Mouse (Mus musculus) ovary, postnatal 10 days (tissue): Measurements from ENCODE around the gene AW146154.
A peak's percentile ranks its signal among the peaks of the same experiment; 100 is the strongest.
"Not testable (repeated sequence)": the region's sequence is repeated elsewhere in the genome, so short reads cannot be mapped to it uniquely, and the experiment has no call there.

Source experiments
- DNase-seq: peaks from one replicate; pipeline ENCODE4 v3.0.0; 2022; ENCODE audit warnings: low spot score

The AW146154 gene

DNA sequence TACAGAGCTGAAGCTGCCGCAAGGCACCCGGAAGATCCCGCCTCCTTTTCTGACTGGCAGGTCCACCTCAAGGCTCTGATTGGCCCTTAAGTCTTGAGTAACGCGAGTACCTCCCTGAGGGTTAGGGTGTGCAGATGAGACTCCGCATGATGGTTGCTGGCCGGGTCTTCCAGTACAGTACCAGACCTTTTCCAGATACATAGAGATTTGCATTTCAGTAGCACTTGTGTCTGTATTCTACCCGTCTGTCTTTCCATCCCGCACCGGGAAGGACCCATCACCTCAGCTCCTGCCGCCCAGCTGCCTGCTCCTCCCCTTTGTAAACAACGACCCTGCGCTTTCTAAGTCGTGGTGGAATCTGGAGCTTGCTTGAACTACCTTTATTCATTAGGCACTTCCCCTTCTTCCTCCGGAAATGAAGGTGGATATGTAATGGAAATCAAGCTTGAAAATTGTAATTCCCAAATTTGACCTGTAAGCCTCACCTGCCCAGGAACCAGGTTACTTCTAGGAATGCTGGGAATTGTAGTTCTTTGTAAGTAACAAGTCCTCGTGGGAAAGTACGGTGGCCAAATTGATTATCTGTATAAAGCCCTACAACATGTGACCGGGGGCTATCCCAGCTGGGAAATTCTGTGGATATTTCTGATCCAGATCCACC lies at the start of gene AW146154, which contains the start of gene Gm20449:
Gene AW146154 (minus strand): TSS at position 502 of the 661 bp plus-strand sequence.
Gene Gm20449 (minus strand): TSS at position 29 of the 661 bp plus-strand sequence.
- DNase-seq: peak; percentile 96

- DNase-seq: no peak
Observed at GRCm38 (mm10) chr7:41512672-41513071, 13.0 kb upstream of the AW146154 start.

- no peak for DNase-seq
Observed at GRCm38 (mm10) chr7:41512207-41512606, 12.5 kb upstream of the AW146154 start.

- DNase-seq: no peak
Observed at GRCm38 (mm10) chr7:41502402-41502801, 2.7 kb upstream of the AW146154 start.

DNA sequence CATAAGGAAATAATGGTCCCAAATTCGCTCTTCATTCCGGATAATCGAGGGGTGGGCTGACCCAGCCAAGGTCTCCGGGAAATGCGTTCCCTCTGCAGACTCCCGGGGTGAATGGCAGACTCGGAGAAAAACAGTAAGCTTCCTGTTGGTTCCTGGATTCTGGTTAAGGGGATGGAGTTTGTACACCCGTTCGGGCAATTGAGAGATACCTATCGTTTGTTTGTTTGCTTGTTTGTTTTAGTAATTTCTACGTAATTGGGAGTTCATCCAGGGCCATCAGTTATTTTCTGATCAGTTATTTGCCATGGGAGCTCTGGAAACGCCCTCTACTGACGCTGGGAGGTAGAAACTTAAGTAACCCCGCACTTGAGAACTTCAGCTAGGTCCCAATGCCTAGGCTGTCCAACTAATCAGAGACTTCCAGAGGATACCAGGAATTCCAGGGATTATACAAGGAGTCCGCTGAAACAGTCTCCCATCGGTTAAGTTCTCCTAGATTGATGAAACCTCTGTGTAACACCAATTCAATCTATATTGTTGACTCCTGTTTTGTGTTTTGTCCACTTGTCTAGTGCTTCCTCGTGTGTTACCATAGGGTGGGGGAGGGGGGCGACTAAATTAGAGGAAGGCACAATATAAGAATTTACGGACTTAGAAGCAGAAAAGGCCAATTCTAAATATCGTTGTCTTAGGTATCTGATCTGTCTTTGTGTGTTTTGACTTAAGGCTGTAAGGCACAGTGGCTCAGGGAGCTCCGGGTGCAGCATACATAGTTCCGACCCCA lies 653 bp upstream of the AW146154 start:
- peak; percentile 14 for DNase-seq

- not testable (repeated sequence) for DNase-seq
Observed at GRCm38 (mm10) chr7:41499018-41499388, 687 bp downstream of the AW146154 start.

DNA sequence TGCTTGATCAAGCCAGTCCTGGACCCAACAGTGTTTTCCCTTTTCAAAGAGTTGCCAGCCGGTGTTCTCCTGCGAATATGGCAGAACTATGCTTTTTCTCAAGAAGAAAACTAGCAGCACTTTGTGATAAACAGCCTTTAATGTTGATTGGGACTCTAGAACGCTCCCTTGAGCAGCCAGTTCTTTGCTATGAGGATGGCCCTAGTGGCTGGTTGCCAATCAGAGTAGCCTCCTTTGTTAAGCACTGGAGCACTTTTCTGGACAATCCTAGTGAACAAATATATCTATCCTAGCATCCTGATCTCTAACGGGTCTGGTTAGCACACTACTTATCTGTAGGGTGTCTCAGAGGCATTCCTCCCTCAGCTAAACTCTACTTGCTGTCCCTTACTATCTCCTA lies 1.2 kb downstream of the AW146154 start:
- DNase-seq: not testable (repeated sequence)

DNA sequence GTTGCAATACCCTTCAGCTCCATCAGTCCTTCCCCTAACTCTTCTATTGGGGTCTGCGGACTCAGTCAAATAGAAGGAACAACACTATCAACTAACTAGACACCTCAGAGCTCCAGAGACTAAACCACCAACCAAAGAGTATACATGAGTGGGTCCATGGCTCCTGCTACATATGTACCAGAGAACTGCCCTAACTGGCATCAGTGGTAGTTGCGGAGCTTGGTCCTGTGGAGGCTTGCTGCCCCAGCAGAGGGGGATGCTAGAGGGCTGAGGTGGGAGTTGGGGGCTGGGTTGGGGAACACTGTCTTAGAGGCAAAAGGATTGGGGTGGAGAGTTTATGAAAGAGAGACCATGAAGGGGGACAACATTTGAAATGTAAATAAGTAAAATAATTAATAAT lies 1.8 kb downstream of the AW146154 start:
- no peak for DNase-seq

- DNase-seq: no peak
Observed at GRCm38 (mm10) chr7:41451864-41452263, 47.8 kb downstream of the AW146154 start.

DNA sequence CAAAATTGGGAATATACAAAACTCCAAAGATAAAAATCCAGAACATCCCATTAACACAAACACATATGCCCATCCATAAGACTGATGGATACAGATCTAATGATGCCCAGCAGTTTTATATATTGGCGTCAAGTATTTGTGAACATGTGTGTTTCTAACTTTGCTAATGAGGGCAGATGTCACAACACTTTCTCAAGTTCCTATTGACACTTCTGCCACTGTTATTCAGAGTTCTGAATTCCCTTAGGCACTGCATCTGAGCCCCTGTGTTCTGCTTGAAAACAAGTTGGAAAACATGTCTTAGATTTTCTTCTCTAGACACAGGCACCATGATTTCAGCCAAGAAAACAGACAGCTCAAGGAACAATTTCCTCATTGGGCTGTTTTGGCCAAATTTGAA lies 51.1 kb downstream of the AW146154 start, which contains the start of gene Vmn2r57:
Gene Vmn2r57 (minus strand): TSS at position 101 of the 400 bp plus-strand sequence.
- not testable (repeated sequence) for DNase-seq
